ENCODE assay signal across 9 mouse cellular contexts in genomic region chr5:76079204-76080025, GRCm38 (mm10).
DNase-seq lines count a peak whose midpoint lies in the region; ATAC-seq lines count a peak whose summit lies in the region.
"Had no signal": no experiment of that assay in that cellular context is flagged by ENCODE, and none has a peak within 500 bp of the region (broad histone marks: within the 10 kb centered on the region; RNA-seq: fewer than 3 reads in every experiment).

No protein-coding gene starts in this region.

- H3K4me2 ChIP-seq in heart, embryonic 13.5 days: no peak overlapping the region
- H3K4me2 ChIP-seq in midbrain, embryonic 12.5 days (replicated peaks): no peak overlapping the region
- no peak overlapping the region for H3K4me2 ChIP-seq in forebrain, embryonic 14.5 days (ENCODE audit: low read length)
- H3K4me2 ChIP-seq: neural tube, embryonic 12.5 days had no signal

- peak; percentile 38 to 74 for DNase-seq in adrenal gland, adult (ENCODE audit: inconsistent age in 2 of 2, low spot score in 1 of 2)
- no peak for DNase-seq in adrenal gland, postnatal 4 days (ENCODE audit: low spot score in 2 of 2)
- peak; percentile 53 to 60 for DNase-seq in kidney, postnatal 36 days
- DNase-seq in forebrain, embryonic 14.5 days (ENCODE audit: low spot score): no peak

- H3K36me3 ChIP-seq in heart, embryonic 13.5 days: no peaks in the 10 kb centered on the region
- H3K36me3 ChIP-seq in midbrain, embryonic 12.5 days: no peaks in the 10 kb centered on the region
- no peaks in the 10 kb centered on the region for H3K36me3 ChIP-seq in forebrain, embryonic 14.5 days (ENCODE audit: control insufficient read depth, insufficient read depth, low read length)
- H3K36me3 ChIP-seq: neural tube, embryonic 12.5 days had no signal

- H3K27me3 ChIP-seq in heart, embryonic 13.5 days (replicated peaks): no peaks in the 10 kb centered on the region
- no peaks in the 10 kb centered on the region for H3K27me3 ChIP-seq in midbrain, embryonic 12.5 days
- no peaks in the 10 kb centered on the region for H3K27me3 ChIP-seq in forebrain, embryonic 14.5 days (replicated peaks; ENCODE audit: control insufficient read depth, insufficient read depth, low read length)
- H3K27me3 ChIP-seq: neural tube, embryonic 12.5 days had no signal

- H3K9ac ChIP-seq in heart, embryonic 13.5 days: no peak overlapping the region
- no peak overlapping the region for H3K9ac ChIP-seq in midbrain, embryonic 12.5 days (replicated peaks)
- no peak overlapping the region for H3K9ac ChIP-seq in forebrain, embryonic 14.5 days (ENCODE audit: low read length)
- H3K9ac ChIP-seq: neural tube, embryonic 12.5 days had no signal

- ATAC-seq in heart, embryonic 13.5 days (ENCODE audit: extremely low read depth, insufficient number of reproducible peaks, low FRiP score, low TSS enrichment): 0 out of 2 replicates have a peak, but pooled peaks have one; percentile 51
- ATAC-seq in midbrain, embryonic 12.5 days (ENCODE audit: low FRiP score, low read depth): no peak
- no peak for ATAC-seq in frontal cortex, adult (ENCODE audit: low TSS enrichment)
- ATAC-seq in megakaryocyte-erythroid progenitor cell, adult 5-6 weeks (replicated peaks; ENCODE audit: low FRiP score, low TSS enrichment, poor library complexity, severe bottlenecking): no peak
- no peak for ATAC-seq in forebrain, embryonic 14.5 days

- H3K4me3 ChIP-seq in heart, embryonic 13.5 days: no peak overlapping the region
- H3K4me3 ChIP-seq in midbrain, embryonic 12.5 days: no peak overlapping the region
- H3K4me3 ChIP-seq in forebrain, embryonic 14.5 days (ENCODE audit: low read depth, low read length): no peak overlapping the region
- H3K4me3 ChIP-seq: neural tube, embryonic 12.5 days had no signal

- H3K27ac ChIP-seq in heart, embryonic 13.5 days (replicated peaks): peak overlapping the region; percentile 84
- H3K27ac ChIP-seq in midbrain, embryonic 12.5 days (replicated peaks): peak overlapping the region; percentile 25
- H3K27ac ChIP-seq in forebrain, embryonic 14.5 days (ENCODE audit: low read depth, low read length): no peak overlapping the region
- H3K27ac ChIP-seq: neural tube, embryonic 12.5 days had no signal

- WGBS in heart, embryonic 13.5 days: 60% methylated on average over 11 of the region's 11 CpGs
- 44% methylated on average over 11 of the region's 11 CpGs for WGBS in midbrain, embryonic 12.5 days
- WGBS in forebrain, embryonic 14.5 days: 66% methylated on average over 11 of the region's 11 CpGs

- H3K9me3 ChIP-seq in heart, embryonic 13.5 days: no peaks in the 10 kb centered on the region
- H3K9me3 ChIP-seq in midbrain, embryonic 12.5 days: no peaks in the 10 kb centered on the region
- no peaks in the 10 kb centered on the region for H3K9me3 ChIP-seq in forebrain, embryonic 14.5 days (replicated peaks; ENCODE audit: control insufficient read depth, low read length)
- H3K9me3 ChIP-seq: neural tube, embryonic 12.5 days had no signal

- H3K4me1 ChIP-seq in heart, embryonic 13.5 days: peaks cover 9% of the 10 kb centered on the region
- H3K4me1 ChIP-seq in midbrain, embryonic 12.5 days: peaks cover 17% of the 10 kb centered on the region
- no peaks in the 10 kb centered on the region; the same call in 1 of the 2 replicates for H3K4me1 ChIP-seq in forebrain, embryonic 14.5 days (ENCODE audit: control insufficient read depth, insufficient read depth, low read length)

Comparison
In these comparisons a context has a peak if more than half of its experiments do, and no peak if none do; other contexts are left out.
1. DNase-seq: peak in adrenal gland, adult (2 of 2) and kidney, postnatal 36 days (2 of 2); none in adrenal gland, postnatal 4 days (0 of 2) and forebrain, embryonic 14.5 days (single experiment).